Mouse (Mus musculus): ENCODE results near the gene Btbd9.

Gene Btbd9

GRCm38 (mm10) chr17:30341556-30341955, 234.7 kb downstream of the Btbd9 start:
- in situ Hi-C loops (cut with MboI; ENCODE audit: low pct_unique_long_range_greater_than_20kb in 1 of 2, low sequenced_read_pairs in 2 of 2, unreplicated experiment in 1 of 2), result no loop called here

GRCm38 (mm10) chr17:30340495-30341126, 235.7 kb downstream of the Btbd9 start:
- in situ Hi-C loops (cut with MboI; ENCODE audit: low pct_unique_long_range_greater_than_20kb in 1 of 2, low sequenced_read_pairs in 2 of 2, unreplicated experiment in 1 of 2), result no loop called here

GRCm38 (mm10) chr17:30339317-30339716, 237.0 kb downstream of the Btbd9 start:
- in situ Hi-C loops (cut with MboI; ENCODE audit: low pct_unique_long_range_greater_than_20kb in 1 of 2, low sequenced_read_pairs in 2 of 2, unreplicated experiment in 1 of 2), result no loop called here

GRCm38 (mm10) chr17:30336816-30337215, 239.5 kb downstream of the Btbd9 start:
- in situ Hi-C loops (cut with MboI; ENCODE audit: low pct_unique_long_range_greater_than_20kb in 1 of 2, low sequenced_read_pairs in 2 of 2, unreplicated experiment in 1 of 2), result no loop called here

- in situ Hi-C loops (cut with MboI; ENCODE audit: low pct_unique_long_range_greater_than_20kb in 1 of 2, low sequenced_read_pairs in 2 of 2, unreplicated experiment in 1 of 2), result no loop called here
These were observed 240.0 kb downstream of the Btbd9 start for GRCm38 (mm10) chr17:30336280-30336679.

- in situ Hi-C loops (cut with MboI; ENCODE audit: low pct_unique_long_range_greater_than_20kb in 1 of 2, low sequenced_read_pairs in 2 of 2, unreplicated experiment in 1 of 2), result no loop called here
These were observed 240.5 kb downstream of the Btbd9 start for GRCm38 (mm10) chr17:30335746-30336145.

GRCm38 (mm10) chr17:30334257-30334656, 242.0 kb downstream of the Btbd9 start:
- in situ Hi-C loops (cut with MboI; ENCODE audit: low pct_unique_long_range_greater_than_20kb in 1 of 2, low sequenced_read_pairs in 2 of 2, unreplicated experiment in 1 of 2), result no loop called here

- in situ Hi-C loops (cut with MboI; ENCODE audit: low pct_unique_long_range_greater_than_20kb in 1 of 2, low sequenced_read_pairs in 2 of 2, unreplicated experiment in 1 of 2), result no loop called here
These were observed 243.2 kb downstream of the Btbd9 start for GRCm38 (mm10) chr17:30333136-30333535.

GRCm38 (mm10) chr17:30331380-30331779, 244.9 kb downstream of the Btbd9 start:
- in situ Hi-C loops (cut with MboI; ENCODE audit: low pct_unique_long_range_greater_than_20kb in 1 of 2, low sequenced_read_pairs in 2 of 2, unreplicated experiment in 1 of 2), result no loop called here

- in situ Hi-C loops (cut with MboI; ENCODE audit: low pct_unique_long_range_greater_than_20kb in 1 of 2, low sequenced_read_pairs in 2 of 2, unreplicated experiment in 1 of 2), result no loop called here
These were observed 246.8 kb downstream of the Btbd9 start for GRCm38 (mm10) chr17:30329531-30329930.

GRCm38 (mm10) chr17:30328924-30329323, 247.4 kb downstream of the Btbd9 start:
- in situ Hi-C loops (cut with MboI; ENCODE audit: low pct_unique_long_range_greater_than_20kb in 1 of 2, low sequenced_read_pairs in 2 of 2, unreplicated experiment in 1 of 2), result no loop called here

- in situ Hi-C loops (cut with MboI; ENCODE audit: low pct_unique_long_range_greater_than_20kb in 1 of 2, low sequenced_read_pairs in 2 of 2, unreplicated experiment in 1 of 2), result no loop called here
These were observed 249.4 kb downstream of the Btbd9 start for GRCm38 (mm10) chr17:30326906-30327305.

- in situ Hi-C loops (cut with MboI; ENCODE audit: low pct_unique_long_range_greater_than_20kb in 1 of 2, low sequenced_read_pairs in 2 of 2, unreplicated experiment in 1 of 2), result no loop called here
These were observed 256.0 kb downstream of the Btbd9 start for GRCm38 (mm10) chr17:30320301-30320700.

GRCm38 (mm10) chr17:30312688-30313087, 263.6 kb downstream of the Btbd9 start:
- in situ Hi-C loops (cut with MboI; ENCODE audit: low pct_unique_long_range_greater_than_20kb in 1 of 2, low sequenced_read_pairs in 2 of 2, unreplicated experiment in 1 of 2), result no loop called here

GRCm38 (mm10) chr17:30309627-30310026, 266.7 kb downstream of the Btbd9 start:
- in situ Hi-C loops (cut with MboI; ENCODE audit: low pct_unique_long_range_greater_than_20kb in 1 of 2, low sequenced_read_pairs in 2 of 2, unreplicated experiment in 1 of 2), result no loop called here

- in situ Hi-C loops (cut with MboI; ENCODE audit: low pct_unique_long_range_greater_than_20kb in 1 of 2, low sequenced_read_pairs in 2 of 2, unreplicated experiment in 1 of 2), result no loop called here
These were observed 267.4 kb downstream of the Btbd9 start for GRCm38 (mm10) chr17:30308889-30309288.

- in situ Hi-C loops (cut with MboI; ENCODE audit: low pct_unique_long_range_greater_than_20kb in 1 of 2, low sequenced_read_pairs in 2 of 2, unreplicated experiment in 1 of 2), result no loop called here
These were observed 268.0 kb downstream of the Btbd9 start for GRCm38 (mm10) chr17:30308317-30308716.

GRCm38 (mm10) chr17:30307168-30307567, 269.1 kb downstream of the Btbd9 start:
- in situ Hi-C loops (cut with MboI; ENCODE audit: low pct_unique_long_range_greater_than_20kb in 1 of 2, low sequenced_read_pairs in 2 of 2, unreplicated experiment in 1 of 2), result no loop called here

- in situ Hi-C loops (cut with MboI; ENCODE audit: low pct_unique_long_range_greater_than_20kb in 1 of 2, low sequenced_read_pairs in 2 of 2, unreplicated experiment in 1 of 2), result no loop called here
These were observed 271.5 kb downstream of the Btbd9 start for GRCm38 (mm10) chr17:30304766-30305165.

- in situ Hi-C loops (cut with MboI; ENCODE audit: low pct_unique_long_range_greater_than_20kb in 1 of 2, low sequenced_read_pairs in 2 of 2, unreplicated experiment in 1 of 2), result no loop called here
These were observed 274.9 kb downstream of the Btbd9 start for GRCm38 (mm10) chr17:30301338-30301737.

- in situ Hi-C loops (cut with MboI; ENCODE audit: low pct_unique_long_range_greater_than_20kb in 1 of 2, low sequenced_read_pairs in 2 of 2, unreplicated experiment in 1 of 2), result no loop called here
These were observed 278.9 kb downstream of the Btbd9 start for GRCm38 (mm10) chr17:30297432-30297831.
